ENCODE assay signal across 9 mouse cellular contexts in the genomic region with DNA sequence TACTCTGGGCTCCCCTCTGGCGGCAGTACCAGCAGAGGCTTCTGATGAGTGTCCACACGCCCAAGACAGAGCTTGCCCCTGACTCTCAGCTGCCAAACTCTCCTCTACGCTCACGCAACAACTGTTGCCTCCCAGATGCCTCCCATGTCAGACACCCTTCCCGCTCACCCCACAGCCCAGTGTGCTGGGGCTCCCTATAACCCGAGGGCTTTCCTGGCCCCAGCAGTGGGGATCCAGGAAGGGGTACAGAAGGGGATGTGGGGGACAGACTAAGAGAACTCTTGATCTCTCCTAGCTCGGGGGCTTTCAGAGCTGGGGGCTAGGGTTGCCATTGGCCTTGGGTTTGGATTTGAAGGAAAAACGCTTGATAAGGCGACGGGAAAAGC. TPM values are rescaled to one million over a fixed set of nuclear protein-coding genes. Genes with fewer than 3 reads are reported as not detected.
DNase-seq lines count a peak whose midpoint lies in the region; ATAC-seq and TF ChIP-seq lines count a peak whose summit lies in the region.
"Had no signal": no experiment of that assay in that cellular context is flagged by ENCODE, and none has a peak within 500 bp of the region (broad histone marks: within the 10 kb centered on the region; RNA-seq: fewer than 3 reads in every experiment).

No protein-coding gene starts in this region.

- H3K36me3 ChIP-seq in heart, adult 2 months (ENCODE audit: control insufficient read depth, insufficient read depth, low read length): no peaks in the 10 kb centered on the region
- H3K36me3 ChIP-seq in embryonic facial prominence, embryonic 15.5 days: peaks cover 37% of the 10 kb centered on the region
- peaks cover 44% of the 10 kb centered on the region for H3K36me3 ChIP-seq in liver, postnatal 0 days (replicated peaks; ENCODE audit: insufficient read depth, low read length)

- no peak for TF ChIP-seq EP300 in heart, adult 2 months (IDR thresholded peaks at IDR 0.05; ENCODE audit: insufficient read depth, low read depth, low read length)
- no peak for TF ChIP-seq EP300 in liver, postnatal 0 days (IDR thresholded peaks at IDR 0.05; ENCODE audit: low read depth)

- no peak for ATAC-seq in embryonic facial prominence, embryonic 15.5 days (ENCODE audit: insufficient number of reproducible peaks, low FRiP score, low TSS enrichment, low read depth)
- ATAC-seq in liver, postnatal 0 days: no peak

- TF ChIP-seq POLR2A in heart, adult 2 months (IDR thresholded peaks at IDR 0.05; ENCODE audit: insufficient read depth, low read depth, low read length): no peak
- no peak for TF ChIP-seq POLR2A in lung, adult 2 months (IDR thresholded peaks at IDR 0.05; ENCODE audit: borderline replicate concordance, extremely low read depth, low read depth, low read length)

- no peaks in the 10 kb centered on the region for H3K79me2 ChIP-seq in heart, adult 2 months (replicated peaks; ENCODE audit: control insufficient read depth, insufficient read depth, low read length)

- peak overlapping the region; percentile 60; the same call in 1 of the 2 replicates for H3K9ac ChIP-seq in heart, adult 2 months (ENCODE audit: low read depth, low read length)
- H3K9ac ChIP-seq in embryonic facial prominence, embryonic 15.5 days: no peak overlapping the region
- no peak overlapping the region for H3K9ac ChIP-seq in liver, postnatal 0 days (replicated peaks)

- H3K4me1 ChIP-seq in heart, adult 2 months (ENCODE audit: control insufficient read depth, insufficient read depth, low read length): peaks cover 2% of the 10 kb centered on the region; the same call in 1 of the 2 replicates
- no peaks in the 10 kb centered on the region for H3K4me1 ChIP-seq in lung, adult 2 months (ENCODE audit: control insufficient read depth, insufficient read depth, low read length)
- H3K4me1 ChIP-seq in embryonic facial prominence, embryonic 15.5 days: peaks cover 5% of the 10 kb centered on the region; the same call in 1 of the 2 replicates
- H3K4me1 ChIP-seq in liver, postnatal 0 days (ENCODE audit: insufficient read depth): peaks cover 21% of the 10 kb centered on the region

- intact Hi-C loops in heart, adult 2 months (cut with DNase I): no loop called here

- H3K27me3 ChIP-seq in heart, adult 2 months (ENCODE audit: control insufficient read depth, insufficient read depth, low read length): no peaks in the 10 kb centered on the region
- no peaks in the 10 kb centered on the region for H3K27me3 ChIP-seq in embryonic facial prominence, embryonic 15.5 days
- H3K27me3 ChIP-seq in liver, postnatal 0 days (ENCODE audit: insufficient read depth, low read length): no peaks in the 10 kb centered on the region

- TF ChIP-seq CTCF in heart, adult 2 months (IDR thresholded peaks at IDR 0.05): no peak; the same call in 1 of the 2 replicates
- no peak for TF ChIP-seq CTCF in lung, adult 2 months (IDR thresholded peaks at IDR 0.05; ENCODE audit: insufficient read depth, low read length)
- no peak for TF ChIP-seq CTCF in liver, postnatal 0 days (IDR thresholded peaks at IDR 0.05; ENCODE audit: low read depth)

- peak overlapping the region; percentile 31 for H3K4me3 ChIP-seq in heart, adult 2 months
- peak overlapping the region; percentile 50 for H3K4me3 ChIP-seq in lung, adult 2 months (replicated peaks; ENCODE audit: extremely low read depth, low read depth, low read length)
- H3K4me3 ChIP-seq in embryonic facial prominence, embryonic 15.5 days (replicated peaks): no peak overlapping the region
- H3K4me3 ChIP-seq in liver, postnatal 0 days (ENCODE audit: low read depth, low read length): no peak overlapping the region

- 39% methylated on average over 10 of the region's 10 CpGs for WGBS in heart, adult 2 months
- WGBS in lung, adult 2 months: 49% methylated on average over 10 of the region's 10 CpGs
- WGBS in embryonic facial prominence, embryonic 15.5 days: 33% methylated on average over 10 of the region's 10 CpGs
- WGBS in liver, postnatal 0 days (ENCODE audit: insufficient replicate concordance): 49% methylated on average over 10 of the region's 10 CpGs

- peak overlapping the region; percentile 93 for H3K27ac ChIP-seq in heart, adult 2 months
- 0 out of 2 replicates have a peak overlapping the region, but pooled peaks have one; percentile 17 for H3K27ac ChIP-seq in embryonic facial prominence, embryonic 15.5 days (replicated peaks)
- H3K27ac ChIP-seq in liver, postnatal 0 days (ENCODE audit: low read depth): no peak overlapping the region

- DNase-seq in heart, adult 2 months: no peak
- no peak for DNase-seq in heart, adult 18-20 months
- DNase-seq in lung, adult 2 months: no peak
- DNase-seq in lung, postnatal 25 days (ENCODE audit: low spot score): no peak
- no peak for DNase-seq in liver, postnatal 0 days
- no peak for DNase-seq in ovary, postnatal 10 days (ENCODE audit: low spot score)
- DNase-seq in layer of hippocampus, adult 18-20 months (ENCODE audit: low spot score in 2 of 2): no peak
- DNase-seq: right cerebral cortex, postnatal 14 days had no signal

- H3K4me2 ChIP-seq in embryonic facial prominence, embryonic 15.5 days (replicated peaks): 0 out of 2 replicates have a peak overlapping the region, but pooled peaks have one; percentile 2
- H3K4me2 ChIP-seq in liver, postnatal 0 days (ENCODE audit: low read depth, low read length): 0 out of 2 replicates have a peak overlapping the region, but pooled peaks have one; percentile 4

- no peaks in the 10 kb centered on the region for H3K9me3 ChIP-seq in embryonic facial prominence, embryonic 15.5 days (replicated peaks)
- H3K9me3 ChIP-seq in liver, postnatal 0 days (ENCODE audit: low read length): no peaks in the 10 kb centered on the region

RNA-seq across cellular contexts. Expression of a gene that starts 5.3 kb away (rescaled TPM):
- 10 to 100 TPM in 1 of 2 experiments, 1 to 10 TPM in 1; 6.9 to 10.2 TPM for total RNA-seq in heart, adult 2 months (2021)
- polyA plus RNA-seq in heart, adult 2 months (2012; rRNA removed): 12.6 and 16.0 TPM in 2 replicates
- 1 to 10 TPM; 8.1 TPM for total RNA-seq in heart, adult 18-20 months (2021)
- 16.9 and 21.3 TPM in 2 replicates for polyA plus RNA-seq in lung, adult 2 months (2012; rRNA removed)
- polyA plus RNA-seq in embryonic facial prominence, embryonic 15.5 days (2015; fragmentation: Nextera tagmentation; extraction: Ambion mirVana): 23.0 and 26.6 TPM in 2 replicates
- 4.5 and 6.3 TPM in 2 replicates for polyA plus RNA-seq in liver, postnatal 0 days (2015; fragmentation: Nextera tagmentation; extraction: Ambion mirVana)
- 10 to 100 TPM; 30.0 to 30.6 TPM for total RNA-seq in layer of hippocampus, adult 18-20 months (2021)

RNA-seq across cellular contexts. Expression of a gene that starts 9.3 kb away (rescaled TPM):
- total RNA-seq in heart, adult 2 months (2021): 10 to 100 TPM; 14.4 to 15.7 TPM
- polyA plus RNA-seq in heart, adult 2 months (2012; rRNA removed): 20.4 and 29.9 TPM in 2 replicates
- 10 to 100 TPM; 13.7 to 19.6 TPM for total RNA-seq in heart, adult 18-20 months (2021)
- 77.9 and 88.0 TPM in 2 replicates for polyA plus RNA-seq in lung, adult 2 months (2012; rRNA removed)
- 9.1 and 10.3 TPM in 2 replicates for polyA plus RNA-seq in embryonic facial prominence, embryonic 15.5 days (2015; fragmentation: Nextera tagmentation; extraction: Ambion mirVana)
- 10.1 and 11.4 TPM in 2 replicates for polyA plus RNA-seq in liver, postnatal 0 days (2015; fragmentation: Nextera tagmentation; extraction: Ambion mirVana)
- total RNA-seq in layer of hippocampus, adult 18-20 months (2021): 100 to 1,000 TPM; 197 to 228 TPM

RNA-seq across cellular contexts. Expression of a gene that starts 15.1 kb away (rescaled TPM):
- total RNA-seq in heart, adult 2 months (2021): 10 to 100 TPM; 18.9 to 20.6 TPM
- 34.3 and 51.3 TPM in 2 replicates for polyA plus RNA-seq in heart, adult 2 months (2012; rRNA removed)
- total RNA-seq in heart, adult 18-20 months (2021): 10 to 100 TPM; 17.8 to 18.2 TPM
- 50.0 and 58.7 TPM in 2 replicates for polyA plus RNA-seq in lung, adult 2 months (2012; rRNA removed)
- 31.4 and 37.2 TPM in 2 replicates for polyA plus RNA-seq in embryonic facial prominence, embryonic 15.5 days (2015; fragmentation: Nextera tagmentation; extraction: Ambion mirVana)
- 19.0 and 19.4 TPM in 2 replicates for polyA plus RNA-seq in liver, postnatal 0 days (2015; fragmentation: Nextera tagmentation; extraction: Ambion mirVana)
- total RNA-seq in layer of hippocampus, adult 18-20 months (2021): 10 to 100 TPM; 14.7 to 15.7 TPM

RNA-seq across cellular contexts. Expression of a gene that starts 22.3 kb away (rescaled TPM):
- total RNA-seq in heart, adult 2 months (2021): under 1 TPM; 0.42 to 0.75 TPM
- 1.9 and 2.1 TPM in 2 replicates for polyA plus RNA-seq in heart, adult 2 months (2012; rRNA removed)
- under 1 TPM; 0.30 to 0.85 TPM for total RNA-seq in heart, adult 18-20 months (2021)
- 1.7 and 1.9 TPM in 2 replicates for polyA plus RNA-seq in lung, adult 2 months (2012; rRNA removed)
- 5.1 and 5.5 TPM in 2 replicates for polyA plus RNA-seq in embryonic facial prominence, embryonic 15.5 days (2015; fragmentation: Nextera tagmentation; extraction: Ambion mirVana)
- polyA plus RNA-seq in liver, postnatal 0 days (2015; fragmentation: Nextera tagmentation; extraction: Ambion mirVana): 4.2 TPM in 2 replicates
- total RNA-seq in layer of hippocampus, adult 18-20 months (2021): 10 to 100 TPM; 65.5 to 74.6 TPM

RNA-seq across cellular contexts. Expression of a gene that starts 23.8 kb away (rescaled TPM):
- 10 to 100 TPM; 12.8 TPM for total RNA-seq in heart, adult 2 months (2021)
- 12.7 and 14.2 TPM in 2 replicates for polyA plus RNA-seq in heart, adult 2 months (2012; rRNA removed)
- total RNA-seq in heart, adult 18-20 months (2021): 10 to 100 TPM; 10.7 TPM
- 41.3 and 50.1 TPM in 2 replicates for polyA plus RNA-seq in lung, adult 2 months (2012; rRNA removed)
- polyA plus RNA-seq in embryonic facial prominence, embryonic 15.5 days (2015; fragmentation: Nextera tagmentation; extraction: Ambion mirVana): 288 and 326 TPM in 2 replicates
- 152 and 164 TPM in 2 replicates for polyA plus RNA-seq in liver, postnatal 0 days (2015; fragmentation: Nextera tagmentation; extraction: Ambion mirVana)
- total RNA-seq in layer of hippocampus, adult 18-20 months (2021): 10 to 100 TPM; 46.1 to 47.7 TPM

Comparison
In these comparisons a context has a peak if more than half of its experiments do, and no peak if none do; other contexts are left out.
1. H3K4me3 ChIP-seq: peak in heart, adult 2 months (single experiment) and lung, adult 2 months (single experiment); none in embryonic facial prominence, embryonic 15.5 days (single experiment) and liver, postnatal 0 days (single experiment).